Mouse (Mus musculus) MEL (cell line): ENCODE measurements around the gene Nisch. TPM values are rescaled to one million over a fixed set of nuclear protein-coding genes. Genes with fewer than 3 reads are reported as not detected.

Experiments used
- DNase-seq: peaks from one replicate; pipeline ENCODE4 v3.0.0; 2011; ENCODE audit warnings: low read depth, low spot score
- H3K27ac ChIP-seq: 2 replicates; pipeline ENCODE4 v1.5.1; 2012; ENCODE audit warnings: low read depth, mild to moderate bottlenecking, control low read depth, low read length, moderate library complexity; ENCODE audit not compliant: control insufficient read depth
- H3K27me3 ChIP-seq, 2 experiments: fragments of 150-350 bp in 1 of 2; sonication (generic) in 1 of 2; 2 replicates each; pipeline ENCODE4 v1.6.1; 2012; ENCODE audit warnings: low read length in 2 of 2, mild to moderate bottlenecking in 2 of 2, improper control_type of control experiment in 1 of 2, moderate library complexity in 1 of 2; ENCODE audit not compliant: insufficient read depth in 2 of 2, control insufficient read depth in 1 of 2
- H3K36me3 ChIP-seq, 2 experiments: 2 replicates each; pipeline ENCODE4 v1.6.1; 2012 to 2014; ENCODE audit warnings: low read length in 2 of 2, improper control_type of control experiment in 1 of 2, inconsistent platforms in 1 of 2, mild to moderate bottlenecking in 1 of 2; ENCODE audit not compliant: insufficient read depth in 2 of 2, control insufficient read depth in 1 of 2
- H3K4me1 ChIP-seq, 2 experiments: fragments of 150-350 bp in 1 of 2; sonication (generic) in 1 of 2; 2 replicates each; pipeline ENCODE4 v1.6.1; 2012; ENCODE audit warnings: low read length in 2 of 2, improper control_type of control experiment in 1 of 2, mild to moderate bottlenecking in 1 of 2; ENCODE audit not compliant: insufficient read depth in 2 of 2, control insufficient read depth in 1 of 2
- H3K4me3 ChIP-seq, 2 experiments: fragments of 150-350 bp in 1 of 2; sonication (generic) in 1 of 2; 2 replicates each; pipeline ENCODE4 v1.5.1; 2012; ENCODE audit warnings: low read depth in 2 of 2, low read length in 2 of 2, mild to moderate bottlenecking in 2 of 2, moderate library complexity in 2 of 2, control low read depth in 1 of 2, improper control_type of control experiment in 1 of 2; ENCODE audit not compliant: control insufficient read depth in 1 of 2, insufficient read depth in 1 of 2
- H3K79me2 ChIP-seq: 2 replicates; pipeline ENCODE4 v1.6.1; 2012; ENCODE audit warnings: mild to moderate bottlenecking, low read length, moderate library complexity; ENCODE audit not compliant: control insufficient read depth, poor library complexity, insufficient read depth
- H3K9ac ChIP-seq: 2 replicates; pipeline ENCODE4 v1.6.1; 2012; ENCODE audit warnings: low read depth, mild to moderate bottlenecking, control low read depth, low read length, moderate library complexity; ENCODE audit not compliant: control insufficient read depth, poor library complexity, severe bottlenecking
- H3K9me3 ChIP-seq: fragments of 150-350 bp; sonication (generic); replicated peaks from 2 replicates; pipeline ENCODE4 v1.6.1; 2012; ENCODE audit warnings: mild to moderate bottlenecking, low read length, improper control_type of control experiment, moderate library complexity; ENCODE audit not compliant: insufficient read depth
- BHLHE40 ChIP-seq: IDR thresholded peaks from 2 replicates; pipeline ENCODE4 v1.6.1; 2012; ENCODE audit warnings: low read depth, mild to moderate bottlenecking, inconsistent platforms, low read length, improper control_type of control experiment, borderline replicate concordance
- CHD1 ChIP-seq: IDR thresholded peaks from 2 replicates; pipeline ENCODE4 v1.6.1; 2012; ENCODE audit warnings: low read depth, mild to moderate bottlenecking, inconsistent platforms, low read length, improper control_type of control experiment
- CHD2 ChIP-seq: IDR thresholded peaks from 2 replicates; pipeline ENCODE4 v1.6.1; 2011; ENCODE audit warnings: low read length, improper control_type of control experiment
- CTCF ChIP-seq, 3 experiments: IDR thresholded peaks in 2 of 3; conservative IDR thresholded peaks in 1 of 3; 2 replicates each; pipeline ENCODE4 v1.5.1; 2011 to 2012; ENCODE audit warnings: low read length in 3 of 3, low read depth in 2 of 3, mild to moderate bottlenecking in 2 of 3, improper control_type of control experiment in 1 of 3, inconsistent platforms in 1 of 3, mixed read lengths in 1 of 3, moderate library complexity in 1 of 3; ENCODE audit not compliant: control insufficient read depth in 1 of 3, insufficient read depth in 1 of 3, poor library complexity in 1 of 3, severe bottlenecking in 1 of 3
- E2F4 ChIP-seq: IDR thresholded peaks from 2 replicates; pipeline ENCODE4 v1.6.1; 2011; ENCODE audit warnings: low read depth, low read length, improper control_type of control experiment, borderline replicate concordance
- ELF1 ChIP-seq: IDR thresholded peaks from 2 replicates; pipeline ENCODE4 v1.6.1; 2014; ENCODE audit warnings: low read depth, mild to moderate bottlenecking, inconsistent platforms, low read length, improper control_type of control experiment, moderate library complexity
- EP300 ChIP-seq, 2 experiments: IDR thresholded peaks; 2 replicates each; pipeline ENCODE4 v1.6.1; 2011; ENCODE audit warnings: improper control_type of control experiment in 2 of 2, low read length in 2 of 2, low read depth in 1 of 2, mild to moderate bottlenecking in 1 of 2
- HCFC1 ChIP-seq: IDR thresholded peaks from 2 replicates; pipeline ENCODE4 v1.6.1; 2012; ENCODE audit warnings: low read depth, mild to moderate bottlenecking, inconsistent platforms, low read length, improper control_type of control experiment, moderate library complexity
- MAX ChIP-seq: IDR thresholded peaks from 2 replicates; pipeline ENCODE4 v1.6.1; 2011; ENCODE audit warnings: low read length, improper control_type of control experiment
- MXI1 ChIP-seq: IDR thresholded peaks from 2 replicates; pipeline ENCODE4 v1.6.1; 2011; ENCODE audit warnings: mild to moderate bottlenecking, low read depth, low read length, improper control_type of control experiment
- MYB ChIP-seq: IDR thresholded peaks from 2 replicates; pipeline ENCODE4 v1.6.1; 2011; ENCODE audit warnings: mild to moderate bottlenecking, low read depth, low read length, improper control_type of control experiment
- MYC ChIP-seq: IDR thresholded peaks from 2 replicates; pipeline ENCODE4 v1.6.1; 2011; ENCODE audit warnings: low read depth, mild to moderate bottlenecking, low read length, improper control_type of control experiment, moderate library complexity
- NRF1 ChIP-seq: IDR thresholded peaks from 2 replicates; pipeline ENCODE4 v1.6.1; 2014; ENCODE audit warnings: low read depth, mild to moderate bottlenecking, inconsistent platforms, low read length, improper control_type of control experiment, moderate library complexity; ENCODE audit not compliant: poor library complexity, insufficient read depth, severe bottlenecking
- POLR2A ChIP-seq, 2 experiments: IDR thresholded peaks; 2 replicates each; pipeline ENCODE4 v1.6.1; 2011 to 2012; ENCODE audit warnings: low read length in 2 of 2, mild to moderate bottlenecking in 2 of 2, control low read depth in 1 of 2, improper control_type of control experiment in 1 of 2, low read depth in 1 of 2, moderate library complexity in 1 of 2; ENCODE audit not compliant: control insufficient read depth in 1 of 2, insufficient read depth in 1 of 2, poor library complexity in 1 of 2
- RAD21 ChIP-seq: IDR thresholded peaks from 2 replicates; pipeline ENCODE4 v1.6.1; 2011; ENCODE audit warnings: mild to moderate bottlenecking, low read depth, low read length, improper control_type of control experiment
- RCOR1 ChIP-seq: IDR thresholded peaks from 2 replicates; pipeline ENCODE4 v1.6.1; 2012; ENCODE audit warnings: low read depth, mild to moderate bottlenecking, inconsistent platforms, low read length, improper control_type of control experiment
- SIN3A ChIP-seq: IDR thresholded peaks from 2 replicates; pipeline ENCODE4 v1.6.1; 2012; ENCODE audit warnings: low read length, improper control_type of control experiment, inconsistent platforms
- TBP ChIP-seq: IDR thresholded peaks from 2 replicates; pipeline ENCODE4 v1.8.0; 2011; ENCODE audit warnings: low read depth, low read length, improper control_type of control experiment
- UBTF ChIP-seq: IDR thresholded peaks from 2 replicates; pipeline ENCODE4 v1.6.1; 2012; ENCODE audit warnings: low read depth, mild to moderate bottlenecking, inconsistent platforms, low read length, improper control_type of control experiment, moderate library complexity, borderline replicate concordance; ENCODE audit not compliant: insufficient read depth
- ZNF384 ChIP-seq: IDR thresholded peaks from 2 replicates; pipeline ENCODE4 v1.6.1; 2012; ENCODE audit warnings: low read depth, mild to moderate bottlenecking, inconsistent platforms, low read length, improper control_type of control experiment
- polyA plus RNA-seq, 2 experiments: library from polyadenylated mRNA; stranded (reverse) in 1 of 2; unstranded in 1 of 2; fragments of >175 nt in 1 of 2; fragments of >200 nt in 1 of 2; gene quantifications; 2 replicates each; pipeline versions ENCODE4 v1.2.1 to v1.2.4; 2012; ENCODE audit warnings: low replicate concordance in 2 of 2, low read depth in 1 of 2; ENCODE audit not compliant: insufficient read length in 2 of 2, insufficient read depth in 1 of 2, missing spikeins in 1 of 2
- total RNA-seq: library from RNA; depleted of rRNA; stranded (reverse); fragments of 300-350 nt; gene quantifications from 2 replicates; pipeline ENCODE4 v1.2.3, GENCODE M21; 2012

Gene Nisch
- total and polyA plus RNA-seq, 3 experiments = 53.0 to 154 TPM; not detected in 1

- Histone ChIP-seq H3K36me3 (no peaks in the 10 kb centered on the region), H3K9ac (no peak overlapping the region), H3K9me3 (no peaks in the 10 kb centered on the region), H3K4me3 (no peak overlapping the region)
- DNase-seq = no peak
- TF ChIP-seq EP300 (IDR thresholded peaks at IDR 0.05; ENCODE audit: low read depth in 1 of 2, low read length in 2 of 2) (no peak), BHLHE40 (no peak), CHD2 (no peak), SIN3A (no peak), MYC (no peak), TBP (no peak), POLR2A (IDR thresholded peaks at IDR 0.05; ENCODE audit: control insufficient read depth in 1 of 2, insufficient read depth in 1 of 2, low read depth in 1 of 2, low read length in 2 of 2, poor library complexity in 1 of 2) (no peak), HCFC1 (no peak), MYB (no peak), ELF1 (no peak), CHD1 (no peak), RCOR1 (no peak), ZNF384 (no peak), MAX (no peak), MXI1 (no peak), RAD21 (no peak), E2F4 (no peak)
- TF ChIP-seq, all 39 proteins: peak for 0
- Histone ChIP-seq H3K4me1 (no peaks in the 10 kb centered on the region), H3K27ac (no peak overlapping the region), H3K27me3 (peaks cover 4 to 5% of the 10 kb centered on the region in 2 experiments), H3K79me2 (no peaks in the 10 kb centered on the region)
Observed at GRCm38 (mm10) chr14:31233070-31233995, 16.6 kb upstream of the Nisch start.

- Histone ChIP-seq H3K79me2 (no peaks in the 10 kb centered on the region), H3K27me3 (peaks cover 4 to 5% of the 10 kb centered on the region in 2 experiments), H3K9ac (no peak overlapping the region), H3K9me3 (no peaks in the 10 kb centered on the region), H3K36me3 (no peaks in the 10 kb centered on the region), H3K27ac (no peak overlapping the region), H3K4me3 (no peak overlapping the region), H3K4me1 (no peaks in the 10 kb centered on the region)
- TF ChIP-seq MYC (no peak), NRF1 (no peak), CTCF (IDR thresholded peaks at IDR 0.05 in 2 of 3, conservative IDR thresholded peaks at IDR 0.05 in 1 of 3; ENCODE audit: control insufficient read depth in 1 of 3, insufficient read depth in 1 of 3, low read depth in 2 of 3, low read length in 3 of 3, poor library complexity in 1 of 3, severe bottlenecking in 1 of 3) (no peak), E2F4 (no peak), UBTF (no peak)
- DNase-seq = no peak
Observed at GRCm38 (mm10) chr14:31232404-31233069, 15.8 kb upstream of the Nisch start.
